Mouse (Mus musculus) small intestine, adult 2 months (tissue): ENCODE data around the gene 4930470P17Rik. TPM values are rescaled to one million over a fixed set of nuclear protein-coding genes. Genes with fewer than 3 reads are reported as not detected.
"Not testable (repeated sequence)": the region's sequence is repeated elsewhere in the genome, so short reads cannot be mapped to it uniquely, and the experiment has no call there.

Experiments used
- H3K27ac ChIP-seq: fragments of 200-500 bp; 2 replicates; pipeline ENCODE4 v1.5.1; 2012; ENCODE audit warnings: low read depth, low read length, control low read depth, inconsistent platforms; ENCODE audit not compliant: insufficient read depth
- H3K27me3 ChIP-seq: fragments of 200-500 bp; 2 replicates; pipeline ENCODE4 v1.6.1; 2012; ENCODE audit warnings: mild to moderate bottlenecking, moderate library complexity, low read length, inconsistent platforms; ENCODE audit not compliant: control insufficient read depth, insufficient read depth
- H3K36me3 ChIP-seq: fragments of 200-500 bp; 2 replicates; pipeline ENCODE4 v1.6.1; 2012; ENCODE audit warnings: mild to moderate bottlenecking, low read length, control low read depth, inconsistent platforms; ENCODE audit not compliant: control insufficient read depth, insufficient read depth
- H3K4me1 ChIP-seq: fragments of 200-500 bp; 2 replicates; pipeline ENCODE4 v1.6.1; 2012; ENCODE audit warnings: low read length, inconsistent platforms, mixed read lengths; ENCODE audit not compliant: control insufficient read depth, insufficient read depth, insufficient read length
- H3K4me3 ChIP-seq: fragments of 200-500 bp; 2 replicates; pipeline ENCODE4 v1.5.1; 2012; ENCODE audit warnings: low read depth, mild to moderate bottlenecking, control low read depth, inconsistent platforms, low read length, moderate library complexity
- CTCF ChIP-seq: fragments of 200-500 bp; IDR thresholded peaks from 2 replicates; pipeline ENCODE4 v1.5.1; 2012; ENCODE audit warnings: low read depth, mild to moderate bottlenecking, control low read depth, inconsistent platforms, low read length, moderate library complexity, mixed read lengths; ENCODE audit not compliant: insufficient replicate concordance, insufficient read length; ENCODE audit errors: extremely low read depth
- POLR2A ChIP-seq: fragments of 200-500 bp; IDR thresholded peaks from 2 replicates; pipeline ENCODE4 v1.6.1; 2012; ENCODE audit warnings: low read depth, mild to moderate bottlenecking, control low read depth, inconsistent platforms, low read length, moderate library complexity
- WGBS: fragments of 180-500 bp; shearing (Covaris S2); methylation state at CpG from one replicate; pipeline ENCODE4 v1.1.7; 2018; 5-methylcytosine and 5-hydroxymethylcytosine counted together
- polyA plus RNA-seq: library from polyadenylated mRNA; depleted of rRNA; stranded (reverse); fragments of >200 nt; gene quantifications from 2 replicates; pipeline ENCODE4 v1.2.3, GENCODE M21; 2012

4930470P17Rik gene
- polyA plus RNA-seq, 1 experiment: not detected

- no peaks in the 10 kb centered on the region for H3K27me3 ChIP-seq
Observed at GRCm38 (mm10) chr2:170632386-170632785, 30.6 kb upstream of the 4930470P17Rik start.

DNA sequence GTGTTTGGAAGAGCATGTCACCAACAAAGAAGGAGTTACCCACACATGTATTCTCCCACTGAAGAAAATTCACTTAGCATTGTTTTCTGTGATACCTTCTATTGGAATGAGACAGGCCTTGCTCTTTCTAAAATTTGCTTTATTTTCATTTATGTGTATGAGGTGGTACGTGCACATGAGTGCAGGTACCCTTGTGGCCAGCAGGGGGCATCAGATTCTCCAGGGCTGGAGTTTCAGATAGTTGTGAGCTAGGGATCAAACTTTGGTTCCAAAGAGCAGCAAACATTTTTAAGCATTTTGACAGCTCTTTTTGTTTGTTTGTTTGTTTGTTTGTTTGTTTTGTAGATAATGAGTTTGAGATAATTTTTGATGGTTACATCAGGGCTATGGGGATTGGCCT, 29.6 kb upstream of the 4930470P17Rik start:
- H3K36me3 ChIP-seq: no peaks in the 10 kb centered on the region
- WGBS: 88% methylated on average over 1 of the region's 1 CpGs

More at GRCm38 (mm10) chr2:170632386-170632785, 30.6 kb upstream of the 4930470P17Rik start:
- no peak for TF ChIP-seq POLR2A
- no peak for TF ChIP-seq CTCF
- H3K4me3 ChIP-seq: no peak overlapping the region
- H3K4me1 ChIP-seq: no peaks in the 10 kb centered on the region
- no peak overlapping the region for H3K27ac ChIP-seq
- H3K36me3 ChIP-seq: no peaks in the 10 kb centered on the region

GRCm38 (mm10) chr2:170630553-170630952, 28.7 kb upstream of the 4930470P17Rik start:
- Histone ChIP-seq H3K27ac (no peak overlapping the region), H3K36me3 (no peaks in the 10 kb centered on the region), H3K4me3 (no peak overlapping the region), H3K27me3 (no peaks in the 10 kb centered on the region), H3K4me1 (no peaks in the 10 kb centered on the region)
- 86% methylated on average over 11 of the region's 11 CpGs for WGBS
- TF ChIP-seq POLR2A (no peak), CTCF (no peak)

More for the DNA sequence above, 29.6 kb upstream of the 4930470P17Rik start:
- Histone ChIP-seq H3K4me1 (no peaks in the 10 kb centered on the region), H3K27me3 (no peaks in the 10 kb centered on the region), H3K27ac (no peak overlapping the region), H3K4me3 (no peak overlapping the region)
- TF ChIP-seq CTCF (no peak), POLR2A (no peak)

- not testable (repeated sequence) for H3K36me3 ChIP-seq, H3K4me3 ChIP-seq, H3K4me1 ChIP-seq, H3K27me3 ChIP-seq, H3K27ac ChIP-seq
- 78% methylated on average over 11 of the region's 11 CpGs for WGBS
Observed at GRCm38 (mm10) chr2:170627991-170628390, 26.2 kb upstream of the 4930470P17Rik start.

DNA sequence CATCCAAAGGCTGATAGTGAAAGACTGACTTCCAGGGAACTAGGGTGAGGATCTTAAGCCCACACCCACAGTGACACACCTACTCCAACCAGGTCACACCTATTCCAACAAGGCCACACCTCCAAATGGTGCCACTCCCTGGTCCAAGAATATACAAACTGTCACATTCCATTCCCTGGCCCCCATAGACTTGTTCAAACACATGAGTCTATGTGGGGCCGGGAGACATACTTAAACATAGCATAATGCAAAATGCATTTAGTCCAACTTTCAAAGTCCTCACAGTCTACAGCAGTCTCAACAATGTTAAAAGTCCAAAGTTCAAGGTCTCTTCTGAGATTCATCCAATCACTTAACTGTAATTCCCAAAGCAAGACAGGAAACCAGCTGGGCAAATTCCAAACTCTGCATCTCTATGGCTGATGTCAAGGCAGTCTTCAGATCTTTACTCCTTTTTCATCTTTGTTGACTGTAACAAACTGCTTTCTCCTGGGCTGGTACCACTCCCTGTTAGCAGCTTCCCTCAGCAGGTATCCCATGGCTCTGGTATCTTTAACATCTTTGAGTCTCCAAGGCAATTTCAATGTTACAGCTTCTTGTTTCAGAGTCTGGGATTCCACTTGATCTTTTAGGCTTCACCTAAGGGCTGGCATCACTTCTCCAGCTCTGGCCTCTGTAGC, 22.5 kb upstream of the 4930470P17Rik start:
- not testable (repeated sequence) for H3K27ac ChIP-seq, H3K36me3 ChIP-seq, H3K27me3 ChIP-seq, H3K4me1 ChIP-seq, H3K4me3 ChIP-seq
- 63% methylated on average over 1 of the region's 1 CpGs for WGBS

GRCm38 (mm10) chr2:170622985-170623384, 21.2 kb upstream of the 4930470P17Rik start:
- no peak overlapping the region for H3K27ac ChIP-seq
- H3K36me3 ChIP-seq: no peaks in the 10 kb centered on the region
- no peak overlapping the region for H3K4me3 ChIP-seq
- 75% methylated on average over 13 of the region's 13 CpGs for WGBS
- no peaks in the 10 kb centered on the region for H3K4me1 ChIP-seq
- TF ChIP-seq POLR2A (no peak), CTCF (no peak)
- H3K27me3 ChIP-seq: no peaks in the 10 kb centered on the region

DNA sequence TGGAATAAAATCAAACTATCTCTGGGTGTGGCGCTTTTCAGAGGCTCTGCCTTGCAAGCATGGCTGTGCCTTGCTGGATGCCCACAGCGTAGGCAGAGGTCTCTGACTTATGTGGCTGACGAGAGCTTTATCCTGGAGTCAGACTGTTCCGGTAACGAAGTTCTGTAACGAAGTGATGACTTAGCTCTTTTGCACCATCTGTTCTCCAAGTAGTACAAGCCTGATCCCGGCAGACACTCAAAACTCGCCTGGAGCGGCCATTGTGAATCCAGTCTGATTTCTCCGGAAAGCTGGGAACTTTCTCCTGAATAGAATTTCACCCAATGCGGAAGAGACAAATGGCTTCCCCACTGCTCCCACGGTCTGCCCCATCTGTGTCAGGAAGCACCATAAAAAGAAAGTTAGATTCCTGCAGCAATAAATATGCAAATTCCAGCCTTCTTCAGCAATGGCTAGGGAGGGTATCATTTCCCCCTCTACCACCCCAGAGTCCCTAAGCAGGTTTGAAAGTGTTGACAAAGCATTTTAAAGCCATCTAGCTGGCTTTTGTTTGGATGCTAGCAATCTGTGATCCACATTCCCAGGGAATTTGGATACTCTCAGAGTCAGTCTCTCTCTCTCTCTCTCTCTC, 17.2 kb upstream of the 4930470P17Rik start:
- 74% methylated on average over 12 of the region's 12 CpGs for WGBS
- no peak for TF ChIP-seq CTCF
- no peak for TF ChIP-seq POLR2A
- Histone ChIP-seq H3K36me3 (no peaks in the 10 kb centered on the region), H3K27me3 (no peaks in the 10 kb centered on the region), H3K4me1 (no peaks in the 10 kb centered on the region), H3K27ac (no peak overlapping the region), H3K4me3 (no peak overlapping the region)

DNA sequence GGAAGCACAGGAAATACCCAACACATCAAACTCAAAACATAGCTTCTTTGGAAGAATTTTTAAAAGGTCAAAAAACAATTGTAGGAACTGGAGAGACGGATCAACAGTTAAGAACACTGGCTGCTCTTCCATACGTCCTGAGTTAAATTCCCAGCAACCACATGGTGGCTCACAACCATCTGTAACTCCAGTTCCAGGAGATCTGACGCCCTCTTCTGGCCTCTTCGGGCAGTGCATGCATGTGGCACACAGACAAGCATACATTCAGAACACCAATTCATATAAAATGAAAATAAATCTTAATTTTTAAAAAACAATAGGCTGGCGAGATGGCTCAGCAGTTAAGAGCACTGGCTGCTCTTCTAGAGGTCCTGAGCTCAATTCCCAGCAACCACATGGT, 10.0 kb upstream of the 4930470P17Rik start:
- H3K27ac ChIP-seq, H3K36me3 ChIP-seq, H3K27me3 ChIP-seq, H3K4me1 ChIP-seq, H3K4me3 ChIP-seq: not testable (repeated sequence)
- 81% methylated on average over 5 of the region's 5 CpGs for WGBS
